Mouse (Mus musculus): Measurements from ENCODE around the gene Ush1g.

GRCm38 (mm10) chr11:115295939-115296338 is 25.9 kb downstream of the Ush1g start:
- no peak for TF ChIP-seq CTCF (IDR thresholded peaks at IDR 0.05; ENCODE audit: extremely low read depth, insufficient read depth, insufficient read length, insufficient replicate concordance)
- no peak for TF ChIP-seq POLR2A (IDR thresholded peaks at IDR 0.05; ENCODE audit: low read depth, low read length)
